Mouse (Mus musculus): Measurements from ENCODE around the gene Ttc7b. TPM values are rescaled to one million over a fixed set of nuclear protein-coding genes. Genes with fewer than 3 reads are reported as not detected.

Ttc7b gene
- polyA plus RNA-seq (2015; fragmentation: Nextera tagmentation; extraction: Ambion mirVana), result 4.2 and 4.3 TPM in 2 replicates

- Histone ChIP-seq H3K4me2 (peak within 1 kb of the TSS; percentile 82), H3K4me3 (replicated peaks) (peak within 1 kb of the TSS; percentile 91), H3K27ac (peak within 1 kb of the TSS; percentile 72), H3K9me3 (replicated peaks) (no peaks in the 10 kb centered on the region), H3K27me3 (no peaks in the 10 kb centered on the region), H3K36me3 (0 out of 2 replicates have a peak, but pooled peaks cover 4% of the 10 kb centered on the region), H3K4me1 (peaks cover 37% of the 10 kb centered on the region), H3K9ac (peak within 1 kb of the TSS; percentile 93)
- peak; percentile 87 for ATAC-seq (replicated peaks; ENCODE audit: low FRiP score)
- WGBS, result 2% methylated on average over 37 of the region's 42 CpGs
These were observed at the start of gene Ttc7b for GRCm38 (mm10) chr12:100520794-100521186. Gene Ttc7b (minus strand): TSS chr12:100520826.

GRCm38 (mm10) chr12:100568831-100569230 is 48.2 kb upstream of the Ttc7b start:
- Histone ChIP-seq H3K4me3 (replicated peaks) (no peak overlapping the region), H3K27me3 (no peaks in the 10 kb centered on the region), H3K27ac (no peak overlapping the region), H3K36me3 (peaks cover 2% of the 10 kb centered on the region; the same call in 1 of the 2 replicates), H3K9ac (no peak overlapping the region), H3K9me3 (replicated peaks) (no peaks in the 10 kb centered on the region), H3K4me2 (no peak overlapping the region), H3K4me1 (no peaks in the 10 kb centered on the region)
- no peak for ATAC-seq (replicated peaks; ENCODE audit: low FRiP score)
- WGBS, result 81% methylated on average over 7 of the region's 7 CpGs

- Histone ChIP-seq H3K9me3 (replicated peaks) (no peaks in the 10 kb centered on the region), H3K36me3 (peaks cover 3% of the 10 kb centered on the region; the same call in 1 of the 2 replicates), H3K4me1 (no peaks in the 10 kb centered on the region), H3K4me2 (no peak overlapping the region), H3K9ac (no peak overlapping the region), H3K27me3 (no peaks in the 10 kb centered on the region), H3K4me3 (replicated peaks) (no peak overlapping the region), H3K27ac (no peak overlapping the region)
- WGBS, result 77% methylated on average over 6 of the region's 6 CpGs
- ATAC-seq (replicated peaks; ENCODE audit: low FRiP score), result no peak
These were observed 47.5 kb upstream of the Ttc7b start for GRCm38 (mm10) chr12:100568105-100568504.

DNA sequence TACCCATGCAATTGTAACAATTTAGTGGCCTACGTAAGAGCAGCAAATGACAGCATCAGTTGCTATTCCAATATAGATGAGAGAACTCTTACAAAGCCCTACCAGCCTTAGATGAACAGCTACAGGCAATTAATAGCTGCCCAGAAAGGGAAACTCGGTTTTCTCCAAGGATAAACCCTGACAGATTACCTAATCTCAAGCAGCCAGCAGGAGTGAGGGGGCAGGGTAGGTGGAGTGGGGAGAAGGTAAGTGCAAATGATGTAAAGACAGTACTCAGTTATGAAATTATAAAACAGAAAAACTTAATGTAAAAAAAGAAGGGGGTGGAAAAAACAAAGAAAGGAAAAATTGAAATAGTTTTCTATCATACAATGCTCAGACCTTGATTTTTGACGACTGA is 47.0 kb upstream of the Ttc7b start:
- Histone ChIP-seq H3K9me3 (replicated peaks) (no peaks in the 10 kb centered on the region), H3K4me3 (replicated peaks) (no peak overlapping the region), H3K36me3 (peaks cover 4% of the 10 kb centered on the region; the same call in 1 of the 2 replicates), H3K27ac (no peak overlapping the region), H3K9ac (no peak overlapping the region), H3K27me3 (no peaks in the 10 kb centered on the region), H3K4me2 (no peak overlapping the region), H3K4me1 (no peaks in the 10 kb centered on the region)
- 78% methylated on average over 3 of the region's 3 CpGs for WGBS
- ATAC-seq (replicated peaks; ENCODE audit: low FRiP score), result no peak

- WGBS, result 87% methylated on average over 6 of the region's 6 CpGs
- no peaks in the 10 kb centered on the region for H3K4me1 ChIP-seq
- no peak for ATAC-seq (replicated peaks; ENCODE audit: low FRiP score)
- H3K27ac ChIP-seq, result no peak overlapping the region
- no peak overlapping the region for H3K4me3 ChIP-seq (replicated peaks)
- H3K9me3 ChIP-seq (replicated peaks), result no peaks in the 10 kb centered on the region
- H3K9ac ChIP-seq, result no peak overlapping the region
- peaks cover 16% of the 10 kb centered on the region for H3K36me3 ChIP-seq
- H3K4me2 ChIP-seq, result no peak overlapping the region
- no peaks in the 10 kb centered on the region for H3K27me3 ChIP-seq
These were observed 33.0 kb upstream of the Ttc7b start for GRCm38 (mm10) chr12:100553675-100554074.

DNA sequence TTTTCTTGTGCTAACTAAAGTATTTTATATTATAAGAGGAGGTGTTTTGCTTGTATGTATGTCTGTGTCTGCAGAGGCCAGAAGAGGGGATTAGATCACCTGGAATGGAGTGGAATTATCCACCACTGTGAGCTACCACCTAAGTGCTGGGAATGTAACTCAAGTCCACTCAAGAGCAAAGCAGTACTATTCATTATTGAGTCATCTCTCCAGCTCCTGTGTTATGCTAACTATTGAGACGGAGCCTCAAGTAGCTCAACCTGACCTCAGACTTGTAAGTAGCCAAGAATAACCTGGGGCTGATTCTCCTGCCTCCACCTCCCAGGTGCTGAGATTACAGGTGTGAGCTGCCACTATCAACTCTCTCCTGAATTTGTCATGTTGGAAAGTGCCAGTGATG is 31.3 kb upstream of the Ttc7b start:
- H3K4me1 ChIP-seq, result no peaks in the 10 kb centered on the region
- H3K27me3 ChIP-seq, result no peaks in the 10 kb centered on the region
- H3K4me3 ChIP-seq (replicated peaks), result no peak overlapping the region
- no peak for ATAC-seq (replicated peaks; ENCODE audit: low FRiP score)
- 86% methylated on average over 1 of the region's 1 CpGs for WGBS
- H3K36me3 ChIP-seq, result peaks cover 16% of the 10 kb centered on the region
- no peaks in the 10 kb centered on the region for H3K9me3 ChIP-seq (replicated peaks)
- H3K9ac ChIP-seq, result no peak overlapping the region
- H3K27ac ChIP-seq, result no peak overlapping the region
- no peak overlapping the region for H3K4me2 ChIP-seq

DNA sequence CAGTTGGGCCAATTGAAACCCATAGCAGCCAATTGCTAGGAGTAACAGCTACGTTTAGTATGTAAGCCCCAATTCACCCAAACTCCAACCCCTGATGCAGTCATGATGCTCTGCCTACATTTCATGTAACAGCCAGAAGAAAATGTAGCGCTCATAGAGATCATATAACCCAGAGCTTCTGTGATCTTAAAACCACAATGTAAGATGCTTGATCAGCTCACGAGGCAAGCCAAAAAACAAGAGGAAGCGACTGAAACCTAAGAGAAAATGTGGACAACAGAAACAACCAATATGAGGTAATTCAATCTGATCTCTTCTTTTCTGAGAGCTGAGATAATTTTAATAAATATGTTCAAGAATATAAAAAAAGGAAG is 23.6 kb upstream of the Ttc7b start:
- H3K27me3 ChIP-seq, result no peaks in the 10 kb centered on the region
- WGBS, result 86% methylated on average over 4 of the region's 4 CpGs
- H3K4me2 ChIP-seq, result no peak overlapping the region
- H3K4me1 ChIP-seq, result peaks cover 6% of the 10 kb centered on the region
- no peaks in the 10 kb centered on the region for H3K9me3 ChIP-seq (replicated peaks)
- no peak overlapping the region for H3K27ac ChIP-seq
- no peak for ATAC-seq (replicated peaks; ENCODE audit: low FRiP score)
- H3K36me3 ChIP-seq, result no peaks in the 10 kb centered on the region
- H3K9ac ChIP-seq, result no peak overlapping the region
- H3K4me3 ChIP-seq (replicated peaks), result no peak overlapping the region

DNA sequence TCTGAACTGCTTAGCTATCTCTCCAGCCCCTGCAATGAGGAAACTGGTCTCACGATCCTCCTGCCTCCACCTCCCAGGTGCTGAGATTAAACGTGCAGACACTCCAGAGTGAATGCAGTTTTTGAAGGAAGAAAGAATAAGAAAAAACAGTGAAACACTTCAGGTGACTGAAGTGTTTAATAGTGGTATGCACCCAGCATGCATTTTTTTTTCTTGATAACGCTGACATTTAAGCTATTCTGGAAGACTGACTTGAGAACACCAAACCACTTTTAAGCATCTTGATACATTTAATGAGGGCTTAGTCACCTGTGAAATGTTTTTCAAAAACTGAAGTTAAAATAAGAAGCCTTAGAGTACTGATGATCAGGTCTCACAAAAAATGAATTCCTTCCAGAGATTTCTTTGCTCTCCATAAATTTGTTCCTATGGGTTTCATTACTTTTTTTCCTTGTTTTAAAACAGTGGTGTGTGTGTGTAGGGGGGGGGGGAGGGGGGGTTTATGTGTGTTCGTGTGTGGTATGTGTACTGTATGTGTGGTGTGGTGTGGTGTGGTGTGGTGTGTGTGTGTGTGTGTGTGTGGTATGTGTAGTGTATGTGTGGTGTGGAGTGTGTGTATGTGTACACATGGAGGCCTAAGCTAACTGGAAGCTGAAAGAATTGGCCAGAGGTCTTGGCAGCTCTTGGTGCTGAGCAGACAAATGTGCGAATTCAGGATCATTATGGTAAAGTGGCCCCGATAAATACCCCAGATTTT is 23.0 kb upstream of the Ttc7b start:
- no peak for ATAC-seq (replicated peaks; ENCODE audit: low FRiP score)
- H3K27me3 ChIP-seq, result no peaks in the 10 kb centered on the region
- H3K4me1 ChIP-seq, result peaks cover 12% of the 10 kb centered on the region
- H3K4me3 ChIP-seq (replicated peaks), result no peak overlapping the region
- WGBS, result 77% methylated on average over 6 of the region's 6 CpGs
- no peaks in the 10 kb centered on the region for H3K9me3 ChIP-seq (replicated peaks)
- H3K36me3 ChIP-seq, result no peaks in the 10 kb centered on the region
- H3K9ac ChIP-seq, result no peak overlapping the region
- no peak overlapping the region for H3K27ac ChIP-seq
- no peak overlapping the region for H3K4me2 ChIP-seq

DNA sequence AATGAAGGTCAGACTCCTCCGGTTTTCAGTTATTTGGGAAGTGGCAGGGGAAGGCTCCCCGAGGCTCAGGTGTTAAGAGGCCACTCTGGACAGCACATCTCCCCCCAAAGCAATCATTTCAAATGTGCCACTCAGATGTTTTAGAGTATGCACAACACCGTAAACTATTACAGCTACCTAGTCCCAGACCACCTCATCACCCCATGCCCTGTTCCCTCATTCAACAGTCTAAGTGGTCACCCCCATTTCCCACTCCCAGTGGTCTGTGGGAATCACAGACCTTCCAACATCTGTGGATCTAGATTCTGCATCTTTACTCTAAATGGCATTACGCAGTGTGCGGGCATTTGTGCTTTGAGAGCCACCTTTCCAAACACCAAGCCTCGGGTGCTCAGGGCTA is 21.9 kb upstream of the Ttc7b start:
- WGBS, result 84% methylated on average over 6 of the region's 6 CpGs
- Histone ChIP-seq H3K4me3 (replicated peaks) (no peak overlapping the region), H3K27me3 (no peaks in the 10 kb centered on the region), H3K4me1 (peaks cover 15% of the 10 kb centered on the region), H3K9ac (no peak overlapping the region), H3K36me3 (no peaks in the 10 kb centered on the region), H3K4me2 (no peak overlapping the region), H3K27ac (no peak overlapping the region), H3K9me3 (replicated peaks) (no peaks in the 10 kb centered on the region)
- ATAC-seq (replicated peaks; ENCODE audit: low FRiP score), result no peak

- H3K9ac ChIP-seq, result no peak overlapping the region
- no peak overlapping the region for H3K4me3 ChIP-seq (replicated peaks)
- H3K27ac ChIP-seq, result no peak overlapping the region
- H3K4me2 ChIP-seq, result no peak overlapping the region
- H3K27me3 ChIP-seq, result no peaks in the 10 kb centered on the region
- no peaks in the 10 kb centered on the region for H3K36me3 ChIP-seq
- ATAC-seq (replicated peaks; ENCODE audit: low FRiP score), result no peak
- WGBS, result 31% methylated on average over 3 of the region's 3 CpGs
- H3K9me3 ChIP-seq (replicated peaks), result no peaks in the 10 kb centered on the region
- peaks cover 15% of the 10 kb centered on the region for H3K4me1 ChIP-seq
These were observed 21.4 kb upstream of the Ttc7b start for GRCm38 (mm10) chr12:100542076-100542475.

DNA sequence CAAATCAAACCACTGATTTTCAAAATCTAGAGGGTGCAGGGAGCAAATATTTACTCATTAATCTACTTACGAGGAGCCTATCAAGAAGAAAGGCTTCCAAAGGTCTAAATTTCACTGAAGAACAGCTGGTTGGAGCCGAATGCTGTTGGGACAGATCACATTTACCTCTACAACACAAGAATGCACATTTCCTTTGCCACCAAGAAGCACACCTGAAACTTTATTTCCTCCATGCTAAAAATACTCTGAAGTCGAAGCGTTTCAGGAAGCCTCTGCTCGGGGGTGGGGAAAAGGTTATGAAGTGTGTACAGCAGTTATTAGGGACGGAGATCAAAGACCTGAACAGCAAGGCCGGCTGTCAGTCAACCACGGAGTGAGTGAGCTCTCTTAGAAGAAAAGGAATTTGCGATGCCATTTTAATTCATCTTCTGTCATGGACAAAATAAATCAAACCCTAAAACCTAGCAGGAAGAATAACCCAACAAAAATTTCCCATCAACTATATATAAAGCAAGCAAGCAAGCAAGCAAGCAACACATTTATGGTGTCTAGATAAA is 18.6 kb upstream of the Ttc7b start:
- ATAC-seq (replicated peaks; ENCODE audit: low FRiP score), result no peak
- WGBS, result 21% methylated on average over 9 of the region's 9 CpGs
- Histone ChIP-seq H3K36me3 (no peaks in the 10 kb centered on the region), H3K4me2 (0 out of 2 replicates have a peak overlapping the region, but pooled peaks have one; percentile 4), H3K27ac (peak overlapping the region; percentile 76), H3K27me3 (no peaks in the 10 kb centered on the region), H3K4me1 (peaks cover 19% of the 10 kb centered on the region), H3K9me3 (replicated peaks) (no peaks in the 10 kb centered on the region), H3K4me3 (replicated peaks) (no peak overlapping the region), H3K9ac (no peak overlapping the region)

- no peak overlapping the region for H3K4me2 ChIP-seq
- peak; percentile 42 for ATAC-seq (replicated peaks; ENCODE audit: low FRiP score)
- H3K9me3 ChIP-seq (replicated peaks), result no peaks in the 10 kb centered on the region
- H3K36me3 ChIP-seq, result no peaks in the 10 kb centered on the region
- WGBS, result 27% methylated on average over 7 of the region's 7 CpGs
- H3K27me3 ChIP-seq, result no peaks in the 10 kb centered on the region
- H3K9ac ChIP-seq, result no peak overlapping the region
- no peak overlapping the region for H3K4me3 ChIP-seq (replicated peaks)
- H3K27ac ChIP-seq, result peak overlapping the region; percentile 76
- H3K4me1 ChIP-seq, result peaks cover 19% of the 10 kb centered on the region
These were observed 18.0 kb upstream of the Ttc7b start for GRCm38 (mm10) chr12:100538445-100539157.
